Mouse (Mus musculus): ENCODE measurements around the gene Bag5. TPM values are rescaled to one million over a fixed set of nuclear protein-coding genes. Genes with fewer than 3 reads are reported as not detected.

Bag5 gene
- polyA plus RNA-seq, 1 experiment from 2014 or later: 51.4 TPM

DNA sequence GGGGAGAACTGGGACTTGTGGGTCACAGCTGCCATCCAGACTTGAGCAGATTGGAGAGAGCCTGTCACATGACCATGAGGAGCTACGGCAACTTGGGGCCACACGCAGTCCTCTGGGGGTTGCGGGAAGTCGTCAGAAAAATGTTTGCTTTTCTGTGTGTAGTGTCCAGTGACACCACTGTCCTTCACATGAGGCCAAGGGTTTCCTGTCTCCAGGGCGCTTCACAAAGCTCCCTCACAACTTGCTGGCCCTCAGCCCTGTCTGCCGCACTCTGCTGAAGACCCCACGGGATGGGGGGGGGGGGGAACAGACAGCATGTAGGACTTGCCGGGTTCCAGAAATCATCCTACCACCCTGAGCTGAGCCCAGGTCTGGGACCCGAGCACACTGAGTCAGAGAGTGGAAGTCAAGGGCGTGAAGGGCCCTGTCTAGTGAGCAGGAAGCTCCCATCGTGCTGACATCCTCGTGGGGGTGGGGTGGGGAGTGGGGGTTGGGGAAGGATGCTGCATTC lies 18.7 kb downstream of the Bag5 start:
- Histone ChIP-seq H3K9me3 (replicated peaks) (no peaks in the 10 kb centered on the region), H3K4me3 (replicated peaks) (no peak overlapping the region), H3K4me1 (peaks cover 50% of the 10 kb centered on the region), H3K9ac (peak overlapping the region; percentile 21; the same call in 1 of the 2 replicates), H3K4me2 (peak overlapping the region; percentile 37), H3K36me3 (no peaks in the 10 kb centered on the region), H3K27me3 (no peaks in the 10 kb centered on the region), H3K27ac (peak overlapping the region; percentile 71)
- ATAC-seq (replicated peaks; ENCODE audit: low FRiP score): peak; percentile 12; the same call in 1 of the 2 replicates
- WGBS: 13% methylated on average over 12 of the region's 12 CpGs

GRCm38 (mm10) chr12:111693341-111694270 lies 19.5 kb downstream of the Bag5 start:
- H3K36me3 ChIP-seq: no peaks in the 10 kb centered on the region
- peaks cover 50% of the 10 kb centered on the region for H3K4me1 ChIP-seq
- H3K27me3 ChIP-seq: no peaks in the 10 kb centered on the region
- ATAC-seq (replicated peaks; ENCODE audit: low FRiP score): peak; percentile 68
- H3K4me3 ChIP-seq (replicated peaks): no peak overlapping the region
- peak overlapping the region; percentile 71 for H3K27ac ChIP-seq
- WGBS: 31% methylated on average over 18 of the region's 18 CpGs
- H3K9me3 ChIP-seq (replicated peaks): no peaks in the 10 kb centered on the region
- H3K4me2 ChIP-seq: peak overlapping the region; percentile 37
- peak overlapping the region; percentile 21; the same call in 1 of the 2 replicates for H3K9ac ChIP-seq

DNA sequence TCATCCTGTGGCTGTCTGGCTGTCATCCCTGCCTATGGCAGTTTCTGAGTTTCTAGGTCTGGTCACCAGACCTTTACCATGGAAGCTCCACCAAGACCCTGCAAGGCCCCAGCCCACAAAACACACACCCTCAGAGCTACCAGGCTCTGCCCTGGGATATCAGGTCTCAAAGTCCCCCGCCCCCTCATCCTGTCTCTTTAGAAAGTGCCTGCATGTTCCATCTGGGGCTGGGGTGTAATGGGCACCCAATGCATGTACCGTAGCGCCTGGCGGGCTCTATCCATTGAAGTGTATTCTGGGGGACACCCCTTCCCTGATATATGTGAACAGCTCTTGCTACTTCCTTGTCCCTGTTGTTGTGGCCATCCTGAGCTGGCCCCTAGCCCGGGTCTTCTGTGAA lies 20.2 kb downstream of the Bag5 start:
- Histone ChIP-seq H3K4me2 (no peak overlapping the region), H3K27ac (peak overlapping the region; percentile 71), H3K4me1 (peaks cover 55% of the 10 kb centered on the region), H3K27me3 (no peaks in the 10 kb centered on the region), H3K4me3 (replicated peaks) (no peak overlapping the region), H3K9ac (no peak overlapping the region), H3K36me3 (no peaks in the 10 kb centered on the region), H3K9me3 (replicated peaks) (no peaks in the 10 kb centered on the region)
- 76% methylated on average over 5 of the region's 5 CpGs for WGBS
- ATAC-seq (replicated peaks; ENCODE audit: low FRiP score): no peak

GRCm38 (mm10) chr12:111691346-111691872 lies 21.6 kb downstream of the Bag5 start:
- H3K4me1 ChIP-seq: peaks cover 64% of the 10 kb centered on the region

DNA sequence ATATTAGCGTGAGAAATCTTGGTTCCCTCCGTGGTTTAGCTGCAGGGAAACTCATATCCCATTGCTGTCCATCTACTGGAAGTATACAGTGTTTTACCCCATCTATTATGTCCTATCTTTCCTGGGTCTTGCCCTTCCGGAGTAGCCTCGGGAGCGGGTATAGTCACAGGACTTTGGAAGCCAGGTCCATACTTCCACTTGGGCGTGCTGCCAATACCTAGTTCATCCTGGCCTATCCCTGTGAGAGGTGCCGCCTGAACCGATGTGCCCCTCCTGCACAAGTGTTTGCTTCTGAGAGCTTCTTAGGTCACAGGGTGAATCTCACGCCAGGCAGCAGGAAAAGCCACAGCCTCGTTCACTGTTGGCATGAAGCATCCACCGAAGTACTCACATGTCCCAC lies 23.6 kb downstream of the Bag5 start:
- H3K36me3 ChIP-seq: no peaks in the 10 kb centered on the region
- no peak overlapping the region for H3K4me2 ChIP-seq
- no peak for ATAC-seq (replicated peaks; ENCODE audit: low FRiP score)
- no peak overlapping the region for H3K9ac ChIP-seq
- no peak overlapping the region for H3K27ac ChIP-seq
- no peaks in the 10 kb centered on the region for H3K9me3 ChIP-seq (replicated peaks)
- H3K4me1 ChIP-seq: peaks cover 53% of the 10 kb centered on the region
- 79% methylated on average over 11 of the region's 11 CpGs for WGBS
- no peaks in the 10 kb centered on the region for H3K27me3 ChIP-seq
- no peak overlapping the region for H3K4me3 ChIP-seq (replicated peaks)

More at GRCm38 (mm10) chr12:111691346-111691872, 21.6 kb downstream of the Bag5 start:
- no peaks in the 10 kb centered on the region for H3K9me3 ChIP-seq (replicated peaks)
- H3K4me3 ChIP-seq (replicated peaks): no peak overlapping the region
- no peak overlapping the region for H3K9ac ChIP-seq
- H3K36me3 ChIP-seq: no peaks in the 10 kb centered on the region
- no peak for ATAC-seq (replicated peaks; ENCODE audit: low FRiP score)
- no peaks in the 10 kb centered on the region for H3K27me3 ChIP-seq
- no peak overlapping the region for H3K4me2 ChIP-seq
- WGBS: 15% methylated on average over 5 of the region's 5 CpGs
- H3K27ac ChIP-seq: peak overlapping the region; percentile 34

GRCm38 (mm10) chr12:111688069-111688428 lies 25.0 kb downstream of the Bag5 start:
- 30% methylated on average over 2 of the region's 2 CpGs for WGBS
- no peak overlapping the region for H3K4me2 ChIP-seq
- no peak for ATAC-seq (replicated peaks; ENCODE audit: low FRiP score)
- H3K9me3 ChIP-seq (replicated peaks): no peaks in the 10 kb centered on the region
- peak overlapping the region; percentile 41; the same call in 1 of the 2 replicates for H3K27ac ChIP-seq
- H3K4me1 ChIP-seq: peaks cover 40% of the 10 kb centered on the region
- H3K27me3 ChIP-seq: no peaks in the 10 kb centered on the region
- peaks cover 9% of the 10 kb centered on the region; the same call in 1 of the 2 replicates for H3K36me3 ChIP-seq
- H3K4me3 ChIP-seq (replicated peaks): no peak overlapping the region
- H3K9ac ChIP-seq: no peak overlapping the region

DNA sequence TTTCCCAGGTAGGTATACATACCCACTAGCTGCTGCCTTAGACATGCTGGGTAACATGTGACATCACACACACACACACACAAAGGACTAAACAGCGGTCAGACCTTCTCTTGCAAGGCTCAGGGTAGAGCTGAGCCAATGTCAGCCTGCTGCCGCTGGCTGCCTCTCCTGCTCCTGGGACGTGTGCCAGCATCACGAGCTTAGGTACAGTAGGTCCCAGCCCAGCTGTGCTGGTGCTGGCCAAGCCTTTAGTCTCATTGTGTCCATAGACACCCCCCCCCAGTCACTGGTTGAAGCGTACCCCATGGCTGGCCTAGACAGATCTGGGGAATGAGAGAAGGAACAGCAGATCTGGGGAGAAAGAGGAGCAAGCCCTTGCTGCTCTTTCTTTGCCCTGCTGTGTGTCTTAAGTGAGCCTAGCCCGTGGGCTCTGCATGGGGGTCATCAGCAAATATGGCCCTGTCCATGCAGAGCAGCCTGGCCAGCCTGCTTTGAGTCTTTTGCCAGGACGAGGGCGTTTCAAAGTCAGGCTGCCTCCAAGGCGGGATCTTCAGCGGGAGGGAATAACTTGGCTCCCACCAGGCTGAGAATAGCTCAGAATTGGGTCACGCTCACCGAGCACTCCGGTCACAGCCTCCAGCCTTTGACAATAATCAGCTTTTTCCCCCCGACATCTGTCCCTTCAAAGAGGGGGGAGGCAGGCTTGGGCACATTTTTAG lies 25.5 kb downstream of the Bag5 start:
- Histone ChIP-seq H3K27ac (peak overlapping the region; percentile 41), H3K9me3 (replicated peaks) (no peaks in the 10 kb centered on the region), H3K4me3 (replicated peaks) (no peak overlapping the region), H3K4me1 (peaks cover 34% of the 10 kb centered on the region), H3K27me3 (no peaks in the 10 kb centered on the region), H3K9ac (no peak overlapping the region), H3K4me2 (no peak overlapping the region), H3K36me3 (peaks cover 15% of the 10 kb centered on the region)
- ATAC-seq (replicated peaks; ENCODE audit: low FRiP score): no peak
- WGBS: 29% methylated on average over 14 of the region's 14 CpGs

- ATAC-seq (replicated peaks; ENCODE audit: low FRiP score): no peak
- no peak overlapping the region for H3K9ac ChIP-seq
- no peaks in the 10 kb centered on the region for H3K27me3 ChIP-seq
- H3K9me3 ChIP-seq (replicated peaks): no peaks in the 10 kb centered on the region
- no peak overlapping the region for H3K27ac ChIP-seq
- H3K36me3 ChIP-seq: peaks cover 26% of the 10 kb centered on the region
- WGBS: 83% methylated on average over 4 of the region's 4 CpGs
- H3K4me2 ChIP-seq: no peak overlapping the region
- H3K4me1 ChIP-seq: peaks cover 24% of the 10 kb centered on the region
- no peak overlapping the region for H3K4me3 ChIP-seq (replicated peaks)
These were observed 26.7 kb downstream of the Bag5 start for GRCm38 (mm10) chr12:111686390-111686789.

DNA sequence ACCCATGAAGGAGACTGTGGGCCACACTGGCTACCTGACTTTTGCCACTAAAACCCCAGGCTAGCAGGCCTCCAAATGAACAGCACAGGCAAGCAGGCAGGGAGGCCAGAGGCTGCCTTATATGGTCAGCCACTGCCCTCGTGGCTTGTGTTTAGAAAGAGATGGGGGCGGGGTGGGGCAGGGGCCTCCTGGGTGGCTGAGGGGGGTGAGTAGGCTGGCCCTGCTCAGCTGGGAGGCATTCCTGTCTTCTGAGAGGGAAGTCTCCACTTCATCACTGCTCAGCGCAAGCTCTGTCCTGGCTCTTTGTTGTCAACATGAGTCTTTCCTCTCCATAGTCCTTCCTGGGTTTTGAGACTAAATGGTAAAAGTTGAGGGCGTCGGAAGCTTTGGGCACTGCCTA lies 30.3 kb downstream of the Bag5 start:
- H3K9ac ChIP-seq: no peak overlapping the region
- no peak overlapping the region for H3K4me3 ChIP-seq (replicated peaks)
- H3K4me2 ChIP-seq: no peak overlapping the region
- no peak overlapping the region for H3K27ac ChIP-seq
- no peak for ATAC-seq (replicated peaks; ENCODE audit: low FRiP score)
- 65% methylated on average over 5 of the region's 5 CpGs for WGBS
- peaks cover 39% of the 10 kb centered on the region for H3K36me3 ChIP-seq
- H3K4me1 ChIP-seq: peaks cover 22% of the 10 kb centered on the region
- H3K9me3 ChIP-seq (replicated peaks): no peaks in the 10 kb centered on the region
- no peaks in the 10 kb centered on the region for H3K27me3 ChIP-seq

- no peak overlapping the region for H3K27ac ChIP-seq
These were observed 31.1 kb downstream of the Bag5 start for GRCm38 (mm10) chr12:111682003-111682402.

DNA sequence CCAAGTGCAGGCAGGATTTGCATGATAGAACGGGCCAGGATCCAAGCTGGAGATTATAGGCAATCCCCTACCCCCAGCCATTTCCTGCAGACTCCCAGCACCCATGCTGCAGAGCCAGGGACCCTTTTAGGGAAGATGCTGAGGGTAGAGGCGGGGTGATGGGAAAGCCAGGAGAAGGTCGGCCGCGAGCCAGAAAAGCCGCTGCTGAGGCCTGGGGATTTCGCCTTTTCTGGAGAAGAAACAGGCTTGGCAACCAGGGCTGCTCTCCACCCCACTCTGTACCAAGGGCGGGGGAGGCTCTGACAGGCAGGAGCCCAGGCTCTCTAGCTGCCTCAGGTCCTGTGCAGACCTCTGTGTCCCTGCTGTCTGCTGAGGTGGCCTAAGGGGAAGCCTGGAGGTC lies 31.8 kb downstream of the Bag5 start:
- 81% methylated on average over 8 of the region's 8 CpGs for WGBS
- Histone ChIP-seq H3K4me2 (no peak overlapping the region), H3K9me3 (replicated peaks) (no peaks in the 10 kb centered on the region), H3K36me3 (peaks cover 39% of the 10 kb centered on the region), H3K27ac (no peak overlapping the region), H3K9ac (no peak overlapping the region), H3K4me3 (replicated peaks) (no peak overlapping the region), H3K4me1 (peaks cover 22% of the 10 kb centered on the region), H3K27me3 (no peaks in the 10 kb centered on the region)
- ATAC-seq (replicated peaks; ENCODE audit: low FRiP score): no peak

More at GRCm38 (mm10) chr12:111682003-111682402, 31.1 kb downstream of the Bag5 start:
- peaks cover 39% of the 10 kb centered on the region for H3K36me3 ChIP-seq
- no peak for ATAC-seq (replicated peaks; ENCODE audit: low FRiP score)
- no peak overlapping the region for H3K4me3 ChIP-seq (replicated peaks)
- no peaks in the 10 kb centered on the region for H3K27me3 ChIP-seq
- H3K9me3 ChIP-seq (replicated peaks): no peaks in the 10 kb centered on the region
- WGBS: 78% methylated on average over 5 of the region's 5 CpGs
- H3K4me1 ChIP-seq: peaks cover 20% of the 10 kb centered on the region
- H3K4me2 ChIP-seq: no peak overlapping the region
- no peak overlapping the region for H3K9ac ChIP-seq

DNA sequence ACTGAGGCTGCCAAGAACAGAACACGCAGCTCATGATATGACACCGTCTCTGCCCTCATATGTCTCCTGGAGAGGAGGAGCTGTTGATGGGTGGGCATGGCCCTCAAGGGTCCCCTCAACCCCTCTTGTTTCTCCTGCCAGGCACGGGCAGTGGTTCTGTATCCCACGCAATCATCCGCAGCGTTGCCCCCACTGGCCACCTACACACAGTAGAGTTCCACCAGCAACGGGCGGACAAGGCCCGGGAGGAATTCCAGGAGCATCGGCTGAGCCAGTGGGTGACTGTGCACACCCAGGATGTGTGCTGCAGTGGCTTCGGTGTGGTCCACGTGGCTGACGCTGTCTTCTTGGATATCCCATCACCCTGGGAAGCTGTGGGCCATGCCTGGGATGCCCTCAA lies 32.4 kb downstream of the Bag5 start:
- H3K9ac ChIP-seq: no peak overlapping the region
- no peak overlapping the region for H3K27ac ChIP-seq
- 93% methylated on average over 13 of the region's 13 CpGs for WGBS
- H3K27me3 ChIP-seq: peaks cover 3% of the 10 kb centered on the region; the same call in 1 of the 2 replicates
- H3K36me3 ChIP-seq: peaks cover 39% of the 10 kb centered on the region
- H3K4me2 ChIP-seq: no peak overlapping the region
- H3K4me1 ChIP-seq: peaks cover 23% of the 10 kb centered on the region
- no peak for ATAC-seq (replicated peaks; ENCODE audit: low FRiP score)
- no peaks in the 10 kb centered on the region for H3K9me3 ChIP-seq (replicated peaks)
- no peak overlapping the region for H3K4me3 ChIP-seq (replicated peaks)

Data from kidney, embryonic 15.5 days (tissue).